Mouse (Mus musculus) hindbrain, embryonic 15.5 days (tissue): ENCODE results near the gene Pou3f1. TPM values are rescaled to one million over a fixed set of nuclear protein-coding genes. Genes with fewer than 3 reads are reported as not detected.

Source experiments
- ATAC-seq: fragments of 200-750 bp; cut with Nextera tagmentation; 2 replicates; pipeline ENCODE4 v1.8.0; 2017; ENCODE audit warnings: low read depth, moderate number of reproducible peaks, moderate TSS enrichment; ENCODE audit not compliant: low FRiP score
- H3K27ac ChIP-seq: fragments of 300-500 bp; sonication (generic); replicated peaks from 2 replicates; pipeline ENCODE4 v1.5.1; 2015; ENCODE audit warnings: mild to moderate bottlenecking, inconsistent platforms
- H3K27me3 ChIP-seq: fragments of 300-500 bp; sonication (generic); 2 replicates; pipeline ENCODE4 v1.6.1; 2015; ENCODE audit warnings: control low read depth, inconsistent platforms
- H3K36me3 ChIP-seq: fragments of 300-500 bp; sonication (generic); 2 replicates; pipeline ENCODE4 v1.6.1; 2015; ENCODE audit warnings: control low read depth, inconsistent platforms
- H3K4me1 ChIP-seq: fragments of 300-500 bp; sonication (generic); replicated peaks from 2 replicates; pipeline ENCODE4 v1.6.1; 2015; ENCODE audit warnings: control low read depth, inconsistent platforms
- H3K4me2 ChIP-seq: fragments of 300-500 bp; sonication (generic); 2 replicates; pipeline ENCODE4 v1.6.1; 2015; ENCODE audit warnings: moderate library complexity, mild to moderate bottlenecking, inconsistent platforms
- H3K4me3 ChIP-seq: fragments of 300-500 bp; sonication (generic); 2 replicates; pipeline ENCODE4 v1.5.1; 2015; ENCODE audit warnings: mild to moderate bottlenecking, inconsistent platforms
- H3K9ac ChIP-seq: fragments of 300-500 bp; sonication (generic); 2 replicates; pipeline ENCODE4 v1.6.1; 2015; ENCODE audit warnings: inconsistent platforms
- H3K9me3 ChIP-seq: fragments of 300-500 bp; sonication (generic); 2 replicates; pipeline ENCODE4 v1.6.1; 2016; ENCODE audit warnings: control low read depth, inconsistent platforms
- WGBS: fragments of 180-500 bp; shearing (Covaris S2); methylation state at CpG from one replicate; pipeline ENCODE4 v1.1.7; 2015; 5-methylcytosine and 5-hydroxymethylcytosine counted together
- polyA plus RNA-seq: library from polyadenylated mRNA; unstranded; fragments of >200 nt; fragmentation: Nextera tagmentation; extraction: Ambion mirVana; gene quantifications from 2 replicates; pipeline ENCODE4 v1.2.1, GENCODE M21; 2015

The Pou3f1 gene
- polyA plus RNA-seq, 1 experiment from 2014 or later, result 7.9 TPM

- peak; percentile 38; the same call in 1 of the 2 replicates for ATAC-seq
- WGBS, result 29% methylated on average over 7 of the region's 7 CpGs
- Histone ChIP-seq H3K9ac (no peak overlapping the region), H3K4me2 (no peak overlapping the region), H3K36me3 (no peaks in the 10 kb centered on the region), H3K27me3 (no peaks in the 10 kb centered on the region), H3K4me1 (peaks cover 18% of the 10 kb centered on the region), H3K9me3 (no peaks in the 10 kb centered on the region), H3K4me3 (no peak overlapping the region), H3K27ac (0 out of 2 replicates have a peak overlapping the region, but pooled peaks have one; percentile 5)
These were observed 32.5 kb upstream of the Pou3f1 start for GRCm38 (mm10) chr4:124624111-124624581.

- Histone ChIP-seq H3K9me3 (no peaks in the 10 kb centered on the region), H3K9ac (no peak overlapping the region), H3K27me3 (no peaks in the 10 kb centered on the region; the same call in 1 of the 2 replicates), H3K4me3 (no peak overlapping the region), H3K4me1 (peaks cover 10% of the 10 kb centered on the region; the same call in 1 of the 2 replicates), H3K36me3 (no peaks in the 10 kb centered on the region), H3K4me2 (no peak overlapping the region), H3K27ac (no peak overlapping the region)
- WGBS, result 36% methylated on average over 1 of the region's 1 CpGs
- ATAC-seq, result no peak
These were observed 29.8 kb upstream of the Pou3f1 start for GRCm38 (mm10) chr4:124626836-124627235.

GRCm38 (mm10) chr4:124631456-124631855, 25.2 kb upstream of the Pou3f1 start:
- H3K27me3 ChIP-seq, result peaks cover 7% of the 10 kb centered on the region; the same call in 1 of the 2 replicates
- ATAC-seq, result no peak
- H3K4me3 ChIP-seq, result no peak overlapping the region

GRCm38 (mm10) chr4:124632856-124633255, 23.8 kb upstream of the Pou3f1 start:
- Histone ChIP-seq H3K9me3 (no peaks in the 10 kb centered on the region), H3K36me3 (no peaks in the 10 kb centered on the region), H3K4me1 (no peaks in the 10 kb centered on the region), H3K27me3 (peaks cover 7% of the 10 kb centered on the region; the same call in 1 of the 2 replicates), H3K4me3 (no peak overlapping the region), H3K27ac (no peak overlapping the region), H3K9ac (no peak overlapping the region), H3K4me2 (no peak overlapping the region)
- WGBS, result 46% methylated on average over 10 of the region's 10 CpGs
- ATAC-seq, result no peak

More at GRCm38 (mm10) chr4:124631456-124631855, 25.2 kb upstream of the Pou3f1 start:
- H3K4me2 ChIP-seq, result no peak overlapping the region
- no peaks in the 10 kb centered on the region for H3K36me3 ChIP-seq
- H3K4me1 ChIP-seq, result no peaks in the 10 kb centered on the region
- H3K9ac ChIP-seq, result no peak overlapping the region
- WGBS, result 58% methylated on average over 4 of the region's 4 CpGs
- H3K27ac ChIP-seq, result no peak overlapping the region
- no peaks in the 10 kb centered on the region for H3K9me3 ChIP-seq

- Histone ChIP-seq H3K4me3 (no peak overlapping the region), H3K9ac (no peak overlapping the region), H3K9me3 (no peaks in the 10 kb centered on the region), H3K27ac (no peak overlapping the region), H3K27me3 (peaks cover 7% of the 10 kb centered on the region; the same call in 1 of the 2 replicates), H3K4me2 (no peak overlapping the region), H3K4me1 (no peaks in the 10 kb centered on the region), H3K36me3 (no peaks in the 10 kb centered on the region)
- ATAC-seq, result no peak
- 10% methylated on average over 9 of the region's 9 CpGs for WGBS
These were observed 23.3 kb upstream of the Pou3f1 start for GRCm38 (mm10) chr4:124633281-124633680.

GRCm38 (mm10) chr4:124639715-124640114, 16.9 kb upstream of the Pou3f1 start:
- Histone ChIP-seq H3K4me3 (no peak overlapping the region), H3K36me3 (no peaks in the 10 kb centered on the region), H3K4me1 (peaks cover 6% of the 10 kb centered on the region), H3K9me3 (no peaks in the 10 kb centered on the region), H3K27ac (no peak overlapping the region), H3K4me2 (peak overlapping the region; percentile 18; the same call in 1 of the 2 replicates), H3K27me3 (peaks cover 10% of the 10 kb centered on the region), H3K9ac (no peak overlapping the region)
- ATAC-seq, result no peak
- 15% methylated on average over 12 of the region's 12 CpGs for WGBS

- 97% methylated on average over 9 of the region's 9 CpGs for WGBS
- Histone ChIP-seq H3K36me3 (no peaks in the 10 kb centered on the region), H3K9ac (no peak overlapping the region), H3K27me3 (peaks cover 12% of the 10 kb centered on the region), H3K4me3 (no peak overlapping the region), H3K4me1 (peaks cover 6% of the 10 kb centered on the region), H3K4me2 (no peak overlapping the region), H3K9me3 (no peaks in the 10 kb centered on the region), H3K27ac (no peak overlapping the region)
- no peak for ATAC-seq
These were observed 12.7 kb upstream of the Pou3f1 start for GRCm38 (mm10) chr4:124643859-124644258.

GRCm38 (mm10) chr4:124644974-124645433, 11.6 kb upstream of the Pou3f1 start:
- ATAC-seq, result no peak
- Histone ChIP-seq H3K9ac (no peak overlapping the region), H3K4me1 (peaks cover under 1% of the 10 kb centered on the region), H3K4me2 (no peak overlapping the region), H3K9me3 (no peaks in the 10 kb centered on the region), H3K27ac (no peak overlapping the region), H3K36me3 (no peaks in the 10 kb centered on the region), H3K27me3 (peaks cover 13% of the 10 kb centered on the region), H3K4me3 (no peak overlapping the region)
- WGBS, result 22% methylated on average over 3 of the region's 3 CpGs

GRCm38 (mm10) chr4:124646591-124646990, 10.0 kb upstream of the Pou3f1 start:
- Histone ChIP-seq H3K27me3 (peaks cover 17% of the 10 kb centered on the region), H3K9me3 (no peaks in the 10 kb centered on the region), H3K4me3 (no peak overlapping the region), H3K27ac (no peak overlapping the region), H3K4me1 (no peaks in the 10 kb centered on the region; the same call in 1 of the 2 replicates), H3K4me2 (no peak overlapping the region), H3K9ac (no peak overlapping the region), H3K36me3 (no peaks in the 10 kb centered on the region)
- WGBS, result 26% methylated on average over 8 of the region's 8 CpGs
- no peak for ATAC-seq

GRCm38 (mm10) chr4:124647909-124648308, 8.7 kb upstream of the Pou3f1 start:
- H3K4me3 ChIP-seq, result no peak overlapping the region
- no peak overlapping the region for H3K4me2 ChIP-seq
- no peak for ATAC-seq
- H3K4me1 ChIP-seq, result peaks cover 2% of the 10 kb centered on the region
- H3K27ac ChIP-seq, result no peak overlapping the region
- no peaks in the 10 kb centered on the region for H3K9me3 ChIP-seq
- peaks cover 17% of the 10 kb centered on the region for H3K27me3 ChIP-seq
- no peak overlapping the region for H3K9ac ChIP-seq
- H3K36me3 ChIP-seq, result no peaks in the 10 kb centered on the region
- 41% methylated on average over 5 of the region's 5 CpGs for WGBS

- 6% methylated on average over 9 of the region's 9 CpGs for WGBS
- Histone ChIP-seq H3K27me3 (peaks cover 45% of the 10 kb centered on the region), H3K4me3 (no peak overlapping the region), H3K4me1 (peaks cover 16% of the 10 kb centered on the region), H3K27ac (no peak overlapping the region), H3K4me2 (no peak overlapping the region), H3K9ac (no peak overlapping the region), H3K9me3 (no peaks in the 10 kb centered on the region), H3K36me3 (no peaks in the 10 kb centered on the region)
- ATAC-seq, result no peak
These were observed 3.7 kb upstream of the Pou3f1 start for GRCm38 (mm10) chr4:124652886-124653285.

- peak overlapping the region; percentile 86 for H3K4me2 ChIP-seq
- peaks cover 56% of the 10 kb centered on the region for H3K27me3 ChIP-seq
- peak; percentile 88 for ATAC-seq
- H3K9ac ChIP-seq, result peak overlapping the region; percentile 38
- H3K36me3 ChIP-seq, result no peaks in the 10 kb centered on the region
- peak overlapping the region; percentile 59 for H3K4me3 ChIP-seq
- whole genome bisulfite sequencing, result under 1% methylated on average over 81 of the region's 92 CpGs
- H3K9me3 ChIP-seq, result no peaks in the 10 kb centered on the region
- peaks cover 34% of the 10 kb centered on the region for H3K4me1 ChIP-seq
- 0 out of 2 replicates have a peak overlapping the region, but pooled peaks have one; percentile 2 for H3K27ac ChIP-seq
These were observed 445 bp downstream of the Pou3f1 start for GRCm38 (mm10) chr4:124656854-124657650.
